Mouse (Mus musculus) neural tube, embryonic 11.5 days (tissue): ENCODE measurements around the gene Dhdds. TPM values are rescaled to one million over a fixed set of nuclear protein-coding genes. Genes with fewer than 3 reads are reported as not detected.

Experiments
- ATAC-seq: fragments of 200-750 bp; cut with Nextera tagmentation; 2 replicates; pipeline ENCODE4 v1.8.0; 2017; ENCODE audit warnings: moderate number of reproducible peaks, mild to moderate bottlenecking, moderate TSS enrichment, moderate library complexity; ENCODE audit not compliant: insufficient read depth, low FRiP score, low TSS enrichment
- DNase-seq: peaks from one replicate; pipeline ENCODE4 v3.0.0-alpha.2; 2015; ENCODE audit warnings: low spot score
- H3K27ac ChIP-seq: fragments of 300-500 bp; sonication (generic); 2 replicates; pipeline ENCODE4 v1.5.1; 2014; ENCODE audit warnings: low read depth, mild to moderate bottlenecking, low read length
- H3K27me3 ChIP-seq: fragments of 300-500 bp; sonication (generic); 2 replicates; pipeline ENCODE4 v1.6.1; 2014; ENCODE audit warnings: mild to moderate bottlenecking, low read length, mixed read lengths; ENCODE audit not compliant: control insufficient read depth, insufficient read depth
- H3K36me3 ChIP-seq: fragments of 300-500 bp; sonication (generic); 2 replicates; pipeline ENCODE4 v1.6.1; 2014; ENCODE audit warnings: mild to moderate bottlenecking, low read length, moderate library complexity, mixed read lengths; ENCODE audit not compliant: control insufficient read depth, insufficient read depth
- H3K4me1 ChIP-seq: fragments of 300-500 bp; sonication (generic); 2 replicates; pipeline ENCODE4 v1.6.1; 2014; ENCODE audit warnings: low read length, mixed read lengths; ENCODE audit not compliant: control insufficient read depth, insufficient read depth
- H3K4me2 ChIP-seq: fragments of 300-500 bp; sonication (generic); 2 replicates; pipeline ENCODE4 v1.6.1; 2014; ENCODE audit warnings: low read depth, mild to moderate bottlenecking, moderate library complexity
- H3K4me3 ChIP-seq: fragments of 300-500 bp; sonication (generic); 2 replicates; pipeline ENCODE4 v1.5.1; 2014; ENCODE audit warnings: low read depth, low read length
- H3K9ac ChIP-seq: fragments of 300-500 bp; sonication (generic); 2 replicates; pipeline ENCODE4 v1.6.1; 2014; ENCODE audit warnings: mild to moderate bottlenecking, low read length
- H3K9me3 ChIP-seq: fragments of 300-500 bp; sonication (generic); 2 replicates; pipeline ENCODE4 v1.6.1; 2016; ENCODE audit warnings: low read length; ENCODE audit not compliant: control insufficient read depth
- WGBS: fragments of 180-500 bp; shearing (Covaris S2); extraction: QIAGEN DNeasy Blood & Tissue Kit; methylation state at CpG from one replicate; pipeline ENCODE4 v1.1.7; 2014; 5-methylcytosine and 5-hydroxymethylcytosine counted together
- polyA plus RNA-seq: library from polyadenylated mRNA; unstranded; fragments of >200 nt; fragmentation: Nextera tagmentation; extraction: Ambion mirVana; gene quantifications from 2 replicates; pipeline ENCODE4 v1.2.1, GENCODE M21; 2014

Dhdds gene
- polyA plus RNA-seq, 1 experiment from 2014 or later: 42.1 TPM

- H3K27me3 ChIP-seq: no peaks in the 10 kb centered on the region
- 79% methylated on average over 6 of the region's 6 CpGs for WGBS
- H3K9ac ChIP-seq: no peak overlapping the region
- no peak for DNase-seq
- no peaks in the 10 kb centered on the region for H3K36me3 ChIP-seq
- H3K4me1 ChIP-seq: no peaks in the 10 kb centered on the region
- H3K4me2 ChIP-seq: no peak overlapping the region
- no peak for ATAC-seq
- H3K9me3 ChIP-seq: no peaks in the 10 kb centered on the region
- H3K27ac ChIP-seq: no peak overlapping the region
- no peak overlapping the region for H3K4me3 ChIP-seq
Observed at GRCm38 (mm10) chr4:134009709-134010108, 9.0 kb upstream of the Dhdds start.

DNA sequence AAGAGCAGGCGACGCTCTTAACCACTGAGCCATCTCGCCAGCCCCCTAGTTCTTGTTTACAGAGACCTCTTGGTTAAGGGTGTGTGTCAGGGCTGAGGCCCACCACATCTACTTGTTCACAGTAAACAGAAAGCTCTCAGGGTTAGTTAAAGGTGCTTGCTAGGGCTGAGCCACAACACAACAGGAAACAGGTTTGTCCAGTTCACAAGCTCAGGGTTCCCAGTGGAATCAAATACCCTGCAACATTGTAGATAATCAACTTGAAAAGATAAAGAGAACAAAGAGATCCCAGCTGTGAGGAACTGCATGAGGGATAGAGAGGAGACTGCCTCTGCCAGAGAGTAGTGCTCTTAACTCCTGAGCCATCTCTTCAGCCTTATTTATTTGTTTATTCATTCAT is 6.1 kb upstream of the Dhdds start:
- H3K9ac ChIP-seq: no peak overlapping the region
- H3K27ac ChIP-seq: no peak overlapping the region
- no peaks in the 10 kb centered on the region for H3K36me3 ChIP-seq
- no peaks in the 10 kb centered on the region for H3K9me3 ChIP-seq
- 94% methylated on average over 3 of the region's 3 CpGs for WGBS
- ATAC-seq (no peak), DNase-seq (no peak)
- H3K4me3 ChIP-seq: no peak overlapping the region
- H3K4me2 ChIP-seq: no peak overlapping the region
- no peaks in the 10 kb centered on the region for H3K27me3 ChIP-seq
- H3K4me1 ChIP-seq: no peaks in the 10 kb centered on the region

- no peak for ATAC-seq
- H3K27me3 ChIP-seq: no peaks in the 10 kb centered on the region
- WGBS: 85% methylated on average over 12 of the region's 12 CpGs
- no peak overlapping the region for H3K9ac ChIP-seq
- DNase-seq: no peak
- H3K9me3 ChIP-seq: no peaks in the 10 kb centered on the region
- no peak overlapping the region for H3K27ac ChIP-seq
- no peak overlapping the region for H3K4me2 ChIP-seq
- no peak overlapping the region for H3K4me3 ChIP-seq
- no peaks in the 10 kb centered on the region for H3K4me1 ChIP-seq
- no peaks in the 10 kb centered on the region for H3K36me3 ChIP-seq
Observed at GRCm38 (mm10) chr4:134005581-134006358, 5.1 kb upstream of the Dhdds start.

DNA sequence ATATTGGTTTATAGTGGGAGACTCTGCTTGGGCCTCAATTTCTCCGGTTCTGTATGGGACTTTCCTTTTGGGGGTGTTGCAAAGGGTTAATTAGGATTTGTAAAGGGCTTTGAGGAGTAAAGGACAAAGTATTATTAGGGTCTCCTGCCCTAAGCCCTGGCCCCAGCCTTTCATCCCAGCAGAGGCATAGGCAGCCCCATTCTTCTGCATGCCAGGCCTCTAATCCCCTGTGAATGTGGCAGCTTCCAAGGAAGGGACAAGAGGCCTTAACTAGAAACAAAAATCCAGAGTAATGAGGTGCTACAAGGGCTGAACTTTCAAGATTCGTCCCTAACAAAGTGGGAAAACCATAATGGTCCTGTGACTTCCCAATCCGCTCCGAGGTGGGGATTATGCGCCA is 2.2 kb upstream of the Dhdds start:
- H3K9me3 ChIP-seq: no peaks in the 10 kb centered on the region
- DNase-seq: no peak
- no peaks in the 10 kb centered on the region for H3K27me3 ChIP-seq
- no peak overlapping the region for H3K27ac ChIP-seq
- H3K9ac ChIP-seq: no peak overlapping the region
- 62% methylated on average over 5 of the region's 5 CpGs for WGBS
- no peak for ATAC-seq
- no peak overlapping the region for H3K4me2 ChIP-seq
- peaks cover 5% of the 10 kb centered on the region; the same call in 1 of the 2 replicates for H3K4me1 ChIP-seq
- H3K4me3 ChIP-seq: no peak overlapping the region
- no peaks in the 10 kb centered on the region for H3K36me3 ChIP-seq

GRCm38 (mm10) chr4:134002246-134002645 is 1.5 kb upstream of the Dhdds start:
- WGBS: 59% methylated on average over 4 of the region's 4 CpGs
- ATAC-seq (no peak), DNase-seq (no peak)
- no peak overlapping the region for H3K4me2 ChIP-seq
- H3K4me3 ChIP-seq: no peak overlapping the region
- H3K27me3 ChIP-seq: no peaks in the 10 kb centered on the region
- H3K9me3 ChIP-seq: no peaks in the 10 kb centered on the region
- no peaks in the 10 kb centered on the region for H3K36me3 ChIP-seq
- H3K4me1 ChIP-seq: peaks cover 5% of the 10 kb centered on the region; the same call in 1 of the 2 replicates
- H3K9ac ChIP-seq: no peak overlapping the region
- no peak overlapping the region for H3K27ac ChIP-seq

DNA sequence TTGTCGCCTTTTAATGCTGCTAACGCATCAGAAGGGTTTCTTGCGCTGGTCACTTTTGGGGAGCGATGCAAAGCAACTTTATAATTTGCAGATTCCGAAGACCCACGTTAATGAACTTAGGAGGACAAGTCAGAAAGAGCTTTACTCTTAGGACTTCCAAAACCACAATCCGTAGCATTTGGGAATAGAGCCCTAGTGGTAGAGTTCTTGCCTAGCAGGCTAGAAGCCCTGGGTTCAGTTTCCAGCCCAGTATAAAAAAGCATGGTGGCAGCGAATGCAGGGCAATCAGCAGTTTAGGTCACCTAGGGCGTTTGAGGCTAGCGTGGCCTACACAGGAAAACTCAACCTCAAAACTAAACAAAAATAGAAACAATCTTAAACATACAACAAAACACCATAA is 992 bp upstream of the Dhdds start:
- Histone ChIP-seq H3K4me2 (no peak overlapping the region), H3K4me1 (peaks cover 5% of the 10 kb centered on the region; the same call in 1 of the 2 replicates), H3K4me3 (no peak overlapping the region), H3K36me3 (no peaks in the 10 kb centered on the region; the same call in 1 of the 2 replicates), H3K27ac (no peak overlapping the region), H3K9me3 (no peaks in the 10 kb centered on the region), H3K9ac (no peak overlapping the region), H3K27me3 (no peaks in the 10 kb centered on the region)
- WGBS: 41% methylated on average over 10 of the region's 10 CpGs
- DNase-seq (no peak), ATAC-seq (no peak)

DNA sequence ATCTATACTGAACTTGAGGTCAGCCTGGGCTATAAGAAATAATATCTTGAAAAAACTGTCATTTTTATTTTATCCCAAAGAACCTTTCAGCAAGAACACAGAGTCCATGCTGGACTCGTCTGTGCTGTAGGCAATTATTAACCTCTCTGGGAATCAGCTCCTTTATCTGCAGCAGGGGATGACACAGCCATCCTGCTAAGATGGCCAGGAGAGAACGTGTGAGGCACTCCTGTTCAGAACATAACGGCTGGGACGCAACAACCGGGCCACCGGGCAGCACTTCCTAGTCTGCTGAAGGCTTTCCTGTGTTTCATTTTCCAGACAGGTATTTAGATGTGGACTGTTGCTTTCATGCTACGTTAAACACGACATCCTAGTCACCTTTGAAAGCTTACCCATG is 6.0 kb downstream of the Dhdds start:
- peaks cover 3% of the 10 kb centered on the region for H3K36me3 ChIP-seq
- no peak for DNase-seq
- no peaks in the 10 kb centered on the region for H3K27me3 ChIP-seq
- no peak overlapping the region for H3K9ac ChIP-seq
- H3K9me3 ChIP-seq: no peaks in the 10 kb centered on the region
- no peak overlapping the region for H3K27ac ChIP-seq
- H3K4me3 ChIP-seq: no peak overlapping the region
- ATAC-seq: no peak
- WGBS: 88% methylated on average over 8 of the region's 8 CpGs
- H3K4me1 ChIP-seq: peaks cover 2% of the 10 kb centered on the region; the same call in 1 of the 2 replicates
- H3K4me2 ChIP-seq: no peak overlapping the region

GRCm38 (mm10) chr4:133991087-133991660 is 9.5 kb downstream of the Dhdds start:
- no peaks in the 10 kb centered on the region for H3K9me3 ChIP-seq
- ATAC-seq (no peak), DNase-seq (no peak)
- WGBS: 90% methylated on average over 13 of the region's 13 CpGs
- H3K4me3 ChIP-seq: no peak overlapping the region
- H3K27me3 ChIP-seq: no peaks in the 10 kb centered on the region
- H3K36me3 ChIP-seq: peaks cover 3% of the 10 kb centered on the region; the same call in 1 of the 2 replicates
- no peak overlapping the region for H3K4me2 ChIP-seq
- no peak overlapping the region for H3K27ac ChIP-seq
- H3K4me1 ChIP-seq: no peaks in the 10 kb centered on the region
- H3K9ac ChIP-seq: no peak overlapping the region

DNA sequence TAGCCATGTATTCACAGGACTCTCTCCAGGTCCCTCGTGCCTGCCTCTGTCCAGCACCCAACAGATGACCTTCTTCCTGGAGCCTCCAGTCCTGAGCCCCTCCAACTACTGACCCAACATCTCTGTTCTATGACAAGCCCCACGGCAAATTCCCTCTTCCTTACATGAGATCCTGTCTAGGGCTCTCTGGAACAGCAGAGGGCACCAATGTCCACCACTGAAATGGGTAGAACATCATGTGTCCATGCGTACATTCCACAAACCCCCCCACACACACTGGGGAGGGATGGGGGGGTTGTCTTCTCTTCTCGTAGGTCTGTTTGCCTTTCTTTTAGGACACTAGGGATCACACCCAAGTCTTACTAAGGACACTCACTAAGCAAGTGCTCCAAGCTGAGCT is 10.7 kb downstream of the Dhdds start:
- Histone ChIP-seq H3K27me3 (no peaks in the 10 kb centered on the region), H3K27ac (no peak overlapping the region), H3K9ac (no peak overlapping the region), H3K36me3 (peaks cover 3% of the 10 kb centered on the region; the same call in 1 of the 2 replicates), H3K4me3 (no peak overlapping the region), H3K4me1 (no peaks in the 10 kb centered on the region), H3K4me2 (no peak overlapping the region), H3K9me3 (no peaks in the 10 kb centered on the region)
- no peak for ATAC-seq
- 69% methylated on average over 4 of the region's 4 CpGs for WGBS
- DNase-seq: no peak
